Mouse (Mus musculus): ENCODE measurements around the gene Vps13d. TPM values are rescaled to one million over a fixed set of nuclear protein-coding genes. Genes with fewer than 3 reads are reported as not detected.

Vps13d gene
- polyA plus RNA-seq, 1 experiment from 2014 or later: 12.1 TPM

GRCm38 (mm10) chr4:145106796-145107195, 88.0 kb downstream of the Vps13d start:
- H3K4me2 ChIP-seq (replicated peaks): no peak overlapping the region
- no peak overlapping the region for H3K4me3 ChIP-seq (replicated peaks; ENCODE audit: low read length)
- ATAC-seq (ENCODE audit: low FRiP score) (no peak), DNase-seq (ENCODE audit: low spot score) (no peak)
- H3K9ac ChIP-seq: no peak overlapping the region
- H3K27ac ChIP-seq: no peak overlapping the region
- H3K4me1 ChIP-seq (replicated peaks; ENCODE audit: control insufficient read depth, insufficient read depth, low read length): no peaks in the 10 kb centered on the region
- H3K9me3 ChIP-seq (ENCODE audit: control insufficient read depth, low read length): no peaks in the 10 kb centered on the region
- no peaks in the 10 kb centered on the region for H3K27me3 ChIP-seq (ENCODE audit: control insufficient read depth, insufficient read depth, low read length)
- 80% methylated on average over 6 of the region's 6 CpGs for WGBS
- H3K36me3 ChIP-seq (replicated peaks; ENCODE audit: control insufficient read depth, insufficient read depth): peaks cover 90% of the 10 kb centered on the region

- 36% methylated on average over 6 of the region's 6 CpGs for WGBS
- peak overlapping the region; percentile 34; the same call in 1 of the 2 replicates for H3K27ac ChIP-seq
Observed at GRCm38 (mm10) chr4:145105319-145105718, 89.5 kb downstream of the Vps13d start.

GRCm38 (mm10) chr4:145104917-145105316, 89.9 kb downstream of the Vps13d start:
- 11% methylated on average over 2 of the region's 2 CpGs for WGBS
- no peaks in the 10 kb centered on the region for H3K27me3 ChIP-seq (ENCODE audit: control insufficient read depth, insufficient read depth, low read length)
- H3K4me3 ChIP-seq (replicated peaks; ENCODE audit: low read length): no peak overlapping the region
- peak overlapping the region; percentile 51 for H3K27ac ChIP-seq
- peak; percentile 85; the same call in 1 of the 2 replicates for ATAC-seq (ENCODE audit: low FRiP score)
- no peak overlapping the region for H3K9ac ChIP-seq
- no peaks in the 10 kb centered on the region for H3K4me1 ChIP-seq (replicated peaks; ENCODE audit: control insufficient read depth, insufficient read depth, low read length)
- H3K4me2 ChIP-seq (replicated peaks): no peak overlapping the region
- H3K9me3 ChIP-seq (ENCODE audit: control insufficient read depth, low read length): no peaks in the 10 kb centered on the region
- DNase-seq (ENCODE audit: low spot score): no peak
- H3K36me3 ChIP-seq (replicated peaks; ENCODE audit: control insufficient read depth, insufficient read depth): peaks cover 84% of the 10 kb centered on the region

More at GRCm38 (mm10) chr4:145105319-145105718, 89.5 kb downstream of the Vps13d start:
- ATAC-seq (ENCODE audit: low FRiP score) (no peak), DNase-seq (ENCODE audit: low spot score) (no peak)
- no peaks in the 10 kb centered on the region for H3K9me3 ChIP-seq (ENCODE audit: control insufficient read depth, low read length)
- no peaks in the 10 kb centered on the region for H3K27me3 ChIP-seq (ENCODE audit: control insufficient read depth, insufficient read depth, low read length)
- H3K4me2 ChIP-seq (replicated peaks): no peak overlapping the region
- no peaks in the 10 kb centered on the region for H3K4me1 ChIP-seq (replicated peaks; ENCODE audit: control insufficient read depth, insufficient read depth, low read length)
- peaks cover 86% of the 10 kb centered on the region for H3K36me3 ChIP-seq (replicated peaks; ENCODE audit: control insufficient read depth, insufficient read depth)
- H3K4me3 ChIP-seq (replicated peaks; ENCODE audit: low read length): no peak overlapping the region
- H3K9ac ChIP-seq: no peak overlapping the region

- DNase-seq (ENCODE audit: low spot score) (no peak), ATAC-seq (ENCODE audit: low FRiP score) (no peak)
- Histone ChIP-seq H3K9me3 (ENCODE audit: control insufficient read depth, low read length) (no peaks in the 10 kb centered on the region), H3K27ac (0 out of 2 replicates have a peak overlapping the region, but pooled peaks have one; percentile 9), H3K36me3 (replicated peaks; ENCODE audit: control insufficient read depth, insufficient read depth) (peaks cover 84% of the 10 kb centered on the region), H3K4me1 (replicated peaks; ENCODE audit: control insufficient read depth, insufficient read depth, low read length) (no peaks in the 10 kb centered on the region), H3K4me2 (replicated peaks) (no peak overlapping the region), H3K4me3 (replicated peaks; ENCODE audit: low read length) (no peak overlapping the region), H3K9ac (no peak overlapping the region), H3K27me3 (ENCODE audit: control insufficient read depth, insufficient read depth, low read length) (no peaks in the 10 kb centered on the region)
Observed at GRCm38 (mm10) chr4:145103617-145104016, 91.2 kb downstream of the Vps13d start.

- H3K4me3 ChIP-seq (replicated peaks; ENCODE audit: low read length): no peak overlapping the region
- no peaks in the 10 kb centered on the region for H3K27me3 ChIP-seq (ENCODE audit: control insufficient read depth, insufficient read depth, low read length)
- H3K36me3 ChIP-seq (replicated peaks; ENCODE audit: control insufficient read depth, insufficient read depth): peaks cover 84% of the 10 kb centered on the region
- H3K4me1 ChIP-seq (replicated peaks; ENCODE audit: control insufficient read depth, insufficient read depth, low read length): no peaks in the 10 kb centered on the region
- no peak overlapping the region for H3K4me2 ChIP-seq (replicated peaks)
- no peak overlapping the region for H3K9ac ChIP-seq
- no peak overlapping the region for H3K27ac ChIP-seq
- DNase-seq (ENCODE audit: low spot score) (no peak), ATAC-seq (ENCODE audit: low FRiP score) (no peak)
- WGBS: 80% methylated on average over 6 of the region's 6 CpGs
- H3K9me3 ChIP-seq (ENCODE audit: control insufficient read depth, low read length): no peaks in the 10 kb centered on the region
Observed at GRCm38 (mm10) chr4:145101823-145102718, 92.7 kb downstream of the Vps13d start.

- H3K4me1 ChIP-seq (replicated peaks; ENCODE audit: control insufficient read depth, insufficient read depth, low read length): no peaks in the 10 kb centered on the region
- no peak for ATAC-seq (ENCODE audit: low FRiP score)
- DNase-seq (ENCODE audit: low spot score): no peak
- no peaks in the 10 kb centered on the region for H3K9me3 ChIP-seq (ENCODE audit: control insufficient read depth, low read length)
- H3K27ac ChIP-seq: no peak overlapping the region
- H3K27me3 ChIP-seq (ENCODE audit: control insufficient read depth, insufficient read depth, low read length): no peaks in the 10 kb centered on the region
- H3K4me3 ChIP-seq (replicated peaks; ENCODE audit: low read length): no peak overlapping the region
- H3K36me3 ChIP-seq (replicated peaks; ENCODE audit: control insufficient read depth, insufficient read depth): peaks cover 84% of the 10 kb centered on the region
- H3K4me2 ChIP-seq (replicated peaks): no peak overlapping the region
- WGBS: 88% methylated on average over 5 of the region's 6 CpGs
- H3K9ac ChIP-seq: no peak overlapping the region
Observed at GRCm38 (mm10) chr4:145099853-145100252, 95.0 kb downstream of the Vps13d start.

- WGBS: 88% methylated on average over 1 of the region's 1 CpGs
- DNase-seq (ENCODE audit: low spot score) (no peak), ATAC-seq (ENCODE audit: low FRiP score) (no peak)
- H3K9me3 ChIP-seq (ENCODE audit: control insufficient read depth, low read length): no peaks in the 10 kb centered on the region
- no peak overlapping the region for H3K27ac ChIP-seq
- no peaks in the 10 kb centered on the region for H3K27me3 ChIP-seq (ENCODE audit: control insufficient read depth, insufficient read depth, low read length)
- H3K36me3 ChIP-seq (replicated peaks; ENCODE audit: control insufficient read depth, insufficient read depth): peaks cover 84% of the 10 kb centered on the region
- H3K4me2 ChIP-seq (replicated peaks): no peak overlapping the region
- no peaks in the 10 kb centered on the region for H3K4me1 ChIP-seq (replicated peaks; ENCODE audit: control insufficient read depth, insufficient read depth, low read length)
- no peak overlapping the region for H3K9ac ChIP-seq
- no peak overlapping the region for H3K4me3 ChIP-seq (replicated peaks; ENCODE audit: low read length)
Observed at GRCm38 (mm10) chr4:145099344-145099743, 95.5 kb downstream of the Vps13d start.

GRCm38 (mm10) chr4:145097974-145098373, 96.8 kb downstream of the Vps13d start:
- H3K4me2 ChIP-seq (replicated peaks): no peak overlapping the region
- no peak overlapping the region for H3K27ac ChIP-seq
- peaks cover 84% of the 10 kb centered on the region for H3K36me3 ChIP-seq (replicated peaks; ENCODE audit: control insufficient read depth, insufficient read depth)
- WGBS: 95% methylated on average over 3 of the region's 3 CpGs
- DNase-seq (ENCODE audit: low spot score) (no peak), ATAC-seq (ENCODE audit: low FRiP score) (no peak)
- no peak overlapping the region for H3K9ac ChIP-seq
- H3K9me3 ChIP-seq (ENCODE audit: control insufficient read depth, low read length): no peaks in the 10 kb centered on the region
- no peak overlapping the region for H3K4me3 ChIP-seq (replicated peaks; ENCODE audit: low read length)
- H3K27me3 ChIP-seq (ENCODE audit: control insufficient read depth, insufficient read depth, low read length): no peaks in the 10 kb centered on the region
- H3K4me1 ChIP-seq (replicated peaks; ENCODE audit: control insufficient read depth, insufficient read depth, low read length): no peaks in the 10 kb centered on the region

GRCm38 (mm10) chr4:145096481-145097039, 98.2 kb downstream of the Vps13d start:
- peaks cover 86% of the 10 kb centered on the region for H3K36me3 ChIP-seq (replicated peaks; ENCODE audit: control insufficient read depth, insufficient read depth)

More at GRCm38 (mm10) chr4:145096481-145097039, 98.2 kb downstream of the Vps13d start:
- 80% methylated on average over 5 of the region's 5 CpGs for WGBS
- H3K4me2 ChIP-seq (replicated peaks): no peak overlapping the region
- H3K9ac ChIP-seq: no peak overlapping the region
- no peaks in the 10 kb centered on the region for H3K4me1 ChIP-seq (replicated peaks; ENCODE audit: control insufficient read depth, insufficient read depth, low read length)
- H3K4me3 ChIP-seq (replicated peaks; ENCODE audit: low read length): no peak overlapping the region
- H3K27me3 ChIP-seq (ENCODE audit: control insufficient read depth, insufficient read depth, low read length): no peaks in the 10 kb centered on the region
- no peak for ATAC-seq (ENCODE audit: low FRiP score)
- no peaks in the 10 kb centered on the region for H3K9me3 ChIP-seq (ENCODE audit: control insufficient read depth, low read length)
- no peak for DNase-seq (ENCODE audit: low spot score)
- no peak overlapping the region for H3K27ac ChIP-seq
